Mouse (Mus musculus) hindbrain, embryonic 12.5 days (tissue): ENCODE results near the gene Vcp. TPM values are rescaled to one million over a fixed set of nuclear protein-coding genes. Genes with fewer than 3 reads are reported as not detected.
"Not testable (repeated sequence)": the region's sequence is repeated elsewhere in the genome, so short reads cannot be mapped to it uniquely, and the experiment has no call there.

ENCODE experiments used
- ATAC-seq: fragments of 200-750 bp; cut with Nextera tagmentation; 2 replicates; pipeline ENCODE4 v1.8.0; 2017; ENCODE audit warnings: moderate TSS enrichment; ENCODE audit not compliant: low FRiP score
- H3K27ac ChIP-seq: fragments of 300-500 bp; sonication (generic); 2 replicates; pipeline ENCODE4 v1.5.1; 2016; ENCODE audit warnings: mild to moderate bottlenecking
- H3K27me3 ChIP-seq: fragments of 300-500 bp; sonication (generic); 2 replicates; pipeline ENCODE4 v1.6.1; 2016; ENCODE audit warnings: mild to moderate bottlenecking
- H3K36me3 ChIP-seq: fragments of 300-500 bp; sonication (generic); 2 replicates; pipeline ENCODE4 v1.6.1; 2016; ENCODE audit warnings: mild to moderate bottlenecking
- H3K4me1 ChIP-seq: fragments of 300-500 bp; sonication (generic); 2 replicates; pipeline ENCODE4 v1.6.1; 2016
- H3K4me2 ChIP-seq: fragments of 300-500 bp; sonication (generic); replicated peaks from 2 replicates; pipeline ENCODE4 v1.6.1; 2016; ENCODE audit warnings: mild to moderate bottlenecking
- H3K4me3 ChIP-seq: fragments of 300-500 bp; sonication (generic); 2 replicates; pipeline ENCODE4 v1.5.1; 2016; ENCODE audit warnings: mild to moderate bottlenecking
- H3K9ac ChIP-seq: fragments of 300-500 bp; sonication (generic); 2 replicates; pipeline ENCODE4 v1.6.1; 2016; ENCODE audit warnings: mild to moderate bottlenecking, moderate library complexity
- H3K9me3 ChIP-seq: fragments of 300-500 bp; sonication (generic); replicated peaks from 2 replicates; pipeline ENCODE4 v1.6.1; 2016; ENCODE audit warnings: mild to moderate bottlenecking
- WGBS: fragments of 180-500 bp; shearing (Covaris S2); methylation state at CpG from one replicate; pipeline ENCODE4 v1.1.7; 2016; 5-methylcytosine and 5-hydroxymethylcytosine counted together
- polyA plus RNA-seq: library from polyadenylated mRNA; unstranded; fragments of >200 nt; fragmentation: Nextera tagmentation; extraction: Ambion mirVana; gene quantifications from 2 replicates; pipeline ENCODE4 v1.2.1, GENCODE M21; 2016

The Vcp gene
- polyA plus RNA-seq, result 626 and 637 TPM in 2 replicates

- Histone ChIP-seq H3K36me3 (peaks cover 11% of the 10 kb centered on the region), H3K4me2 (peak within 1 kb of the TSS; percentile 83), H3K4me1 (peaks cover 17% of the 10 kb centered on the region), H3K9ac (peak within 1 kb of the TSS; percentile 90), H3K27ac (peak within 1 kb of the TSS; percentile 98), H3K4me3 (peak within 1 kb of the TSS; percentile 80)
- H3K9me3 ChIP-seq, H3K27me3 ChIP-seq: not testable (repeated sequence)
- ATAC-seq, result peak; percentile 99
- WGBS, result 1% methylated on average over 54 of the region's 56 CpGs
These were observed at the start of gene Vcp for GRCm38 (mm10) chr4:43000141-43000986. Gene Vcp (minus strand): TSS chr4:43000507.

GRCm38 (mm10) chr4:43047231-43047630 lies 46.9 kb upstream of the Vcp start:
- Histone ChIP-seq H3K27ac (no peak overlapping the region), H3K4me1 (peaks cover 34% of the 10 kb centered on the region), H3K36me3 (no peaks in the 10 kb centered on the region), H3K9me3 (no peaks in the 10 kb centered on the region), H3K9ac (no peak overlapping the region), H3K4me3 (no peak overlapping the region), H3K27me3 (no peaks in the 10 kb centered on the region), H3K4me2 (peak overlapping the region; percentile 27; the same call in 1 of the 2 replicates)
- no peak for ATAC-seq
- 7% methylated on average over 5 of the region's 5 CpGs for WGBS

GRCm38 (mm10) chr4:43046607-43047006 lies 46.3 kb upstream of the Vcp start:
- 0 out of 2 replicates have a peak overlapping the region, but pooled peaks have one; percentile 17 for H3K27ac ChIP-seq
- no peaks in the 10 kb centered on the region for H3K9me3 ChIP-seq
- H3K9ac ChIP-seq, result no peak overlapping the region
- no peaks in the 10 kb centered on the region for H3K27me3 ChIP-seq
- H3K4me1 ChIP-seq, result peaks cover 34% of the 10 kb centered on the region
- peak overlapping the region; percentile 71 for H3K4me2 ChIP-seq
- no peaks in the 10 kb centered on the region for H3K36me3 ChIP-seq
- 60% methylated on average over 5 of the region's 5 CpGs for WGBS
- no peak for ATAC-seq
- peak overlapping the region; percentile 55; the same call in 1 of the 2 replicates for H3K4me3 ChIP-seq

GRCm38 (mm10) chr4:43045659-43046302 lies 45.5 kb upstream of the Vcp start, which contains the start of gene Fam214b:
Gene Fam214b (minus strand): TSS chr4:43046220.
- peak within 1 kb of the TSS; percentile 55 for H3K4me3 ChIP-seq
- peak within 1 kb of the TSS; percentile 71 for H3K4me2 ChIP-seq
- H3K36me3 ChIP-seq, result no peaks in the 10 kb centered on the region
- no peaks in the 10 kb centered on the region for H3K9me3 ChIP-seq
- H3K9ac ChIP-seq, result peak within 1 kb of the TSS; percentile 75
- peak within 1 kb of the TSS; percentile 96 for H3K27ac ChIP-seq
- WGBS, result under 1% methylated on average over 33 of the region's 33 CpGs
- ATAC-seq, result peak; percentile 83
- no peaks in the 10 kb centered on the region for H3K27me3 ChIP-seq
- H3K4me1 ChIP-seq, result peaks cover 36% of the 10 kb centered on the region

GRCm38 (mm10) chr4:43045285-43045658 lies 45.0 kb upstream of the Vcp start:
- Histone ChIP-seq H3K4me2 (peak overlapping the region; percentile 71), H3K4me3 (peak overlapping the region; percentile 55), H3K36me3 (no peaks in the 10 kb centered on the region), H3K27ac (peak overlapping the region; percentile 96), H3K4me1 (peaks cover 40% of the 10 kb centered on the region), H3K9ac (peak overlapping the region; percentile 75), H3K9me3 (no peaks in the 10 kb centered on the region), H3K27me3 (no peaks in the 10 kb centered on the region)
- no peak; the same call in none of the 2 replicates for ATAC-seq
- WGBS, result 6% methylated on average over 13 of the region's 13 CpGs

- H3K27me3 ChIP-seq, result no peaks in the 10 kb centered on the region
- no peak for ATAC-seq
- H3K4me1 ChIP-seq, result peaks cover 40% of the 10 kb centered on the region
- peak overlapping the region; percentile 55 for H3K4me3 ChIP-seq
- H3K9me3 ChIP-seq, result no peaks in the 10 kb centered on the region
- peak overlapping the region; percentile 71 for H3K4me2 ChIP-seq
- 10% methylated on average over 4 of the region's 4 CpGs for WGBS
- H3K9ac ChIP-seq, result peak overlapping the region; percentile 75
- H3K36me3 ChIP-seq, result no peaks in the 10 kb centered on the region
- peak overlapping the region; percentile 96 for H3K27ac ChIP-seq
These were observed 44.4 kb upstream of the Vcp start for GRCm38 (mm10) chr4:43044673-43045072.

- peaks cover 49% of the 10 kb centered on the region for H3K4me1 ChIP-seq
- H3K36me3 ChIP-seq, result no peaks in the 10 kb centered on the region
- 12% methylated on average over 7 of the region's 7 CpGs for WGBS
These were observed 43.5 kb upstream of the Vcp start for GRCm38 (mm10) chr4:43043644-43044357.

GRCm38 (mm10) chr4:43040881-43041547 lies 40.7 kb upstream of the Vcp start:
- peak overlapping the region; percentile 83; the same call in 1 of the 2 replicates for H3K4me2 ChIP-seq
- peaks cover 50% of the 10 kb centered on the region for H3K4me1 ChIP-seq
- no peaks in the 10 kb centered on the region for H3K27me3 ChIP-seq
- no peaks in the 10 kb centered on the region for H3K9me3 ChIP-seq
- 65% methylated on average over 9 of the region's 9 CpGs for WGBS
- peak overlapping the region; percentile 64 for H3K27ac ChIP-seq
- no peak overlapping the region; the same call in 1 of the 2 replicates for H3K9ac ChIP-seq
- ATAC-seq, result no peak
- H3K36me3 ChIP-seq, result peaks cover 11% of the 10 kb centered on the region
- no peak overlapping the region for H3K4me3 ChIP-seq

More at GRCm38 (mm10) chr4:43043644-43044357, 43.5 kb upstream of the Vcp start:
- peak overlapping the region; percentile 55 for H3K4me3 ChIP-seq
- no peaks in the 10 kb centered on the region for H3K27me3 ChIP-seq
- peak overlapping the region; percentile 71 for H3K4me2 ChIP-seq
- peak; percentile 79 for ATAC-seq
- peak overlapping the region; percentile 75 for H3K9ac ChIP-seq
- H3K9me3 ChIP-seq, result no peaks in the 10 kb centered on the region
- H3K27ac ChIP-seq, result peak overlapping the region; percentile 96

- peak overlapping the region; percentile 78 for H3K27ac ChIP-seq
- ATAC-seq, result peak; percentile 95
These were observed 39.8 kb upstream of the Vcp start for GRCm38 (mm10) chr4:43040114-43040572.

GRCm38 (mm10) chr4:43039609-43040008 lies 39.3 kb upstream of the Vcp start:
- no peak; the same call in 1 of the 2 replicates for ATAC-seq
- Histone ChIP-seq H3K9me3 (no peaks in the 10 kb centered on the region), H3K36me3 (peaks cover 24% of the 10 kb centered on the region), H3K27ac (peak overlapping the region; percentile 78), H3K4me3 (peak overlapping the region; percentile 67), H3K9ac (peak overlapping the region; percentile 87), H3K27me3 (no peaks in the 10 kb centered on the region), H3K4me1 (peaks cover 42% of the 10 kb centered on the region), H3K4me2 (peak overlapping the region; percentile 83)
- 4% methylated on average over 11 of the region's 11 CpGs for WGBS

More at GRCm38 (mm10) chr4:43040114-43040572, 39.8 kb upstream of the Vcp start:
- H3K4me3 ChIP-seq, result peak overlapping the region; percentile 67
- peak overlapping the region; percentile 83 for H3K4me2 ChIP-seq
- H3K4me1 ChIP-seq, result peaks cover 47% of the 10 kb centered on the region
- no peaks in the 10 kb centered on the region for H3K9me3 ChIP-seq
- peaks cover 20% of the 10 kb centered on the region for H3K36me3 ChIP-seq
- H3K27me3 ChIP-seq, result no peaks in the 10 kb centered on the region
- peak overlapping the region; percentile 87 for H3K9ac ChIP-seq
- 0% methylated on average over 24 of the region's 25 CpGs for WGBS
